Mouse (Mus musculus) embryonic fibroblast, embryonic 13.5 days (primary cell): ENCODE data around the gene Gm11733.

Experiments
- CTCF ChIP-seq: IDR thresholded peaks from 2 replicates; pipeline ENCODE4 v1.5.1; 2011; ENCODE audit warnings: mild to moderate bottlenecking, control low read depth, low read length, moderate library complexity, borderline replicate concordance; ENCODE audit not compliant: insufficient read depth
- POLR2A ChIP-seq: IDR thresholded peaks from 2 replicates; pipeline ENCODE4 v1.6.1; 2011; ENCODE audit warnings: low read depth, mild to moderate bottlenecking, control low read depth, low read length, moderate library complexity

DNA sequence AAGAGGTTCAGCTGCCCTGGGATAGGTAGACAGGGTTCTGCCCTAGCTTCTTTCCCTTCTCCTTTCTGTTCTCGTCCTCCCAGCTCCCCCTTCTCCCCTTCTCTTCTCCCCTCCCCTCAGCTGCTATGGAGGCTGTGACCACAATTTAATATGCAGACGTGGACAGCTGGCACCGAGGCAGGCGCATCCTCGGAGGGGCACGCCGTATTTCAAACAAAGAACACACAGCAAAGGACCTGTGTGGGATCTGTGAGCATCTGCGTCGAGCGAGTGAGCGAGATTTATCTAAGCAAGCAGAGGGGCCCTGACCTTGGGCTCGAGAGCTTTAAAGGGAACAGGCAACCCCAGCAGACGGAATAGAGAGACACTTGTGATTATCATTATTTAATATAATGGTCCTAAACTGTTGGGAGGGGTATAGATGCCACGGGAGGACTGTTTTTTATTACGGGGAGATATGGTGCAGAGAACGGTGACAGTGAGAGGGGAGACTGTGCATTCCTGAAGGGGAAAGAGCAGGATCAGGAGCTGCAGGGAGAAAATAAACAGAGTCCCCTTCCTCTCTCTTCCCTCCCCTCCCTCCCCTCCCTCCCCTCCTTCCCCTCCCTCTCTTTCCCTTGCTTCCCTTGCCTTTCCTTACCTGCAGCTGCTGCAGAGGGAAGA, 21.8 kb upstream of the Gm11733 start:
- no peak for TF ChIP-seq CTCF
- no peak for TF ChIP-seq POLR2A
